Mouse (Mus musculus): ENCODE results near the gene Gmnc. TPM values are rescaled to one million over a fixed set of nuclear protein-coding genes. Genes with fewer than 3 reads are reported as not detected.

Gmnc gene
- polyA plus RNA-seq, 1 experiment from 2014 or later = not detected

DNA sequence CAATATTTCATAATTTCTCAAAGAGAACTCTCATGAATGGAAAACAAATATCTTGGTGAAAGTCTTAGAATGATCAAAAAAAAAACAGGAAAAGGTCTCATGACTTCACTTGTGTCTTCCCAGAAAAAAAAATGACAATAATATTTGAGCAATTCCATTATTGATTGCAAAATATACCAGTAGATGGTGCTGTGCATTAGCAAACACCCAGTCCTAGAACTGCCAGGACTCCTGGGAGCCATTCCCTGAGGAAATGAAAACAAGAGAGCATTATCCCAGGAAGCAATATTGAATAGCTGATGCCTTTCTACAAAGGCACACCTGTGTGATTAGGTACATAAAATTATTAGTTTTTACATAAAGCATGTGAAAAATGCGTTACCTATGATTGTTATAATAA lies 87.5 kb downstream of the Gmnc start:
- ATAC-seq (replicated peaks; ENCODE audit: insufficient number of reproducible peaks, low FRiP score, low TSS enrichment, low read depth) (no peak), DNase-seq (ENCODE audit: low spot score) (peak; percentile 18)
- no peak overlapping the region for H3K4me2 ChIP-seq (ENCODE audit: low read depth, low read length)
- no peak overlapping the region for H3K4me3 ChIP-seq (ENCODE audit: low read depth, low read length)
- 84% methylated on average over 1 of the region's 1 CpGs for WGBS
- no peaks in the 10 kb centered on the region for H3K9me3 ChIP-seq (replicated peaks; ENCODE audit: control insufficient read depth, low read length)
- no peak overlapping the region for H3K27ac ChIP-seq (replicated peaks; ENCODE audit: low read depth, low read length)
- no peaks in the 10 kb centered on the region for H3K27me3 ChIP-seq (ENCODE audit: control insufficient read depth, insufficient read depth, low read length)
- H3K4me1 ChIP-seq (ENCODE audit: control insufficient read depth, insufficient read depth, low read length) = no peaks in the 10 kb centered on the region
- H3K9ac ChIP-seq (replicated peaks; ENCODE audit: low read length) = no peak overlapping the region
- no peaks in the 10 kb centered on the region for H3K36me3 ChIP-seq (replicated peaks; ENCODE audit: control insufficient read depth, insufficient read depth, low read depth, low read length)

DNA sequence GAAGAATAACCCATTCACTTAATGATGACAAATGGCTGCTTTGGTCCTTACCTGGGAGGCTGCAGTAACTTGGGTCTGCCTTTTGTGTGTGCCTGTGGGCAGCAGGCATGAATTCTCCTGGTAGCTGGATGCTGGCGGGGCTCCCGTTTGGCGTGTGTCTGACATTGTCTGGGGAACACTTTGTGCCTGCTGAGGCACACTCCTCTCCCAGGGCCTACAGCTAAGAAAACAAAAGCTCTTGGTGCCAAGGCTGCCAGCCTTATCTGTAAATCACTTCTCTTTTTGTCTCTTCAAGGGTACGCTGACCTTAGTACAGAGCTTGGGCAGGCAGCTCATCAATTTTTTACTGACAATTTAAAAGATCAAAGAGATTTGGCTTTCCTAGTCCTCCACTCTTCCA lies 90.0 kb downstream of the Gmnc start:
- no peaks in the 10 kb centered on the region for H3K36me3 ChIP-seq (replicated peaks; ENCODE audit: control insufficient read depth, insufficient read depth, low read depth, low read length)
- ATAC-seq (replicated peaks; ENCODE audit: insufficient number of reproducible peaks, low FRiP score, low TSS enrichment, low read depth) = no peak
- no peak overlapping the region for H3K4me3 ChIP-seq (ENCODE audit: low read depth, low read length)
- no peaks in the 10 kb centered on the region for H3K9me3 ChIP-seq (replicated peaks; ENCODE audit: control insufficient read depth, low read length)
- DNase-seq (ENCODE audit: low spot score) = no peak
- H3K27me3 ChIP-seq (ENCODE audit: control insufficient read depth, insufficient read depth, low read length) = no peaks in the 10 kb centered on the region
- H3K4me1 ChIP-seq (ENCODE audit: control insufficient read depth, insufficient read depth, low read length) = no peaks in the 10 kb centered on the region
- WGBS = 40% methylated on average over 4 of the region's 4 CpGs
- no peak overlapping the region for H3K9ac ChIP-seq (replicated peaks; ENCODE audit: low read length)
- no peak overlapping the region for H3K4me2 ChIP-seq (ENCODE audit: low read depth, low read length)
- H3K27ac ChIP-seq (replicated peaks; ENCODE audit: low read depth, low read length) = no peak overlapping the region

DNA sequence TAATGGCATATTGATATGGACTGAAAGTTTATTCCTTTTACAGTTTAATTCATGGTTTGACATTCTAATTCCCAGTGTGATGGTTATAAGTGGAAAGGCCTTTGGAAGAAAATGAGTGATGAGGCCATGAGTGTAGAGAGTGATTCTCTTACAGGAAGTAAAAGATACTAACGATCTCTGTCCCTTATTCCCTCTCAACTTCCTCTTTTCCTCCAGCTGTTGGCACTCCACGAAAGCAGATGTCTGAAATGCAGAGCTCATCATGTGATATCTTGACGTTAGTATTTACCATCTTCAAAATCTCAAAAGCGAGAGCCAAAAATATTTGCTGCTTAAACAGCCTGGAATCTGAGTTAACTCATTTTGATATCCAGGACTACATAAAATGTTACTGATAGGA lies 105.1 kb downstream of the Gmnc start:
- H3K27ac ChIP-seq (replicated peaks; ENCODE audit: low read depth, low read length) = no peak overlapping the region
- no peak for ATAC-seq (replicated peaks; ENCODE audit: insufficient number of reproducible peaks, low FRiP score, low TSS enrichment, low read depth)
- H3K4me1 ChIP-seq (ENCODE audit: control insufficient read depth, insufficient read depth, low read length) = no peaks in the 10 kb centered on the region
- H3K9me3 ChIP-seq (replicated peaks; ENCODE audit: control insufficient read depth, low read length) = no peaks in the 10 kb centered on the region
- no peaks in the 10 kb centered on the region for H3K27me3 ChIP-seq (ENCODE audit: control insufficient read depth, insufficient read depth, low read length)
- DNase-seq (ENCODE audit: low spot score) = no peak
- H3K4me3 ChIP-seq (ENCODE audit: low read depth, low read length) = no peak overlapping the region
- H3K9ac ChIP-seq (replicated peaks; ENCODE audit: low read length) = no peak overlapping the region
- no peaks in the 10 kb centered on the region for H3K36me3 ChIP-seq (replicated peaks; ENCODE audit: control insufficient read depth, insufficient read depth, low read depth, low read length)
- no peak overlapping the region for H3K4me2 ChIP-seq (ENCODE audit: low read depth, low read length)
- 80% methylated on average over 4 of the region's 4 CpGs for WGBS

DNA sequence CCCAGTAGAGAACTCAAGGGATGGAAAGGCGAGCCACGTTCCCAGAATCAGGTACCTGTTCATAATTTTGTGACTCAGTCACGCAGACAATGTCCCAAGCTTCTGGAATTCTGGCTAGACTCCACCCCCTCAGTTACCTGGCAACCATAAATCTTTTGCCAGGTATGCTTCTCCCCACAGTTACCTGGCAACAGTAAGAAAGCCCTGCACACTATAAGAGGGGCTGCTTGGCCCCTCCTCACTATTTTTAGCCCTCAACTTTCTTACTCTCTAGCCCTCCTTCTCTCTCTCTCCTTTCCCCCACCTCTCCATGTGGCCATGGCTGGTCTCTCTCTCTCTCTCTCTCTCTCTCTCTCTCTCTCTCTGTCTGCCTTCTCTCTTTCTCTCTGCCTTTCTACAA lies 114.6 kb downstream of the Gmnc start:
- Histone ChIP-seq H3K4me3 (ENCODE audit: low read depth, low read length) (no peak overlapping the region), H3K27ac (replicated peaks; ENCODE audit: low read depth, low read length) (no peak overlapping the region), H3K9me3 (replicated peaks; ENCODE audit: control insufficient read depth, low read length) (no peaks in the 10 kb centered on the region), H3K4me1 (ENCODE audit: control insufficient read depth, insufficient read depth, low read length) (no peaks in the 10 kb centered on the region), H3K4me2 (ENCODE audit: low read depth, low read length) (no peak overlapping the region), H3K36me3 (replicated peaks; ENCODE audit: control insufficient read depth, insufficient read depth, low read depth, low read length) (no peaks in the 10 kb centered on the region), H3K27me3 (ENCODE audit: control insufficient read depth, insufficient read depth, low read length) (no peaks in the 10 kb centered on the region), H3K9ac (replicated peaks; ENCODE audit: low read length) (no peak overlapping the region)
- no peak for DNase-seq (ENCODE audit: low spot score)
- WGBS = 66% methylated on average over 3 of the region's 3 CpGs
- no peak for ATAC-seq (replicated peaks; ENCODE audit: insufficient number of reproducible peaks, low FRiP score, low TSS enrichment, low read depth)

Data from embryonic facial prominence, embryonic 11.5 days (tissue).